Mouse (Mus musculus) spleen, adult 18-20 months (tissue): ENCODE data around the gene Timm10b.

ENCODE experiments used
- DNase-seq, 2 experiments: peaks; one replicate each; pipeline ENCODE4 v3.0.0; 2022; ENCODE audit warnings: mixed read lengths in 2 of 2

Timm10b gene

DNA sequence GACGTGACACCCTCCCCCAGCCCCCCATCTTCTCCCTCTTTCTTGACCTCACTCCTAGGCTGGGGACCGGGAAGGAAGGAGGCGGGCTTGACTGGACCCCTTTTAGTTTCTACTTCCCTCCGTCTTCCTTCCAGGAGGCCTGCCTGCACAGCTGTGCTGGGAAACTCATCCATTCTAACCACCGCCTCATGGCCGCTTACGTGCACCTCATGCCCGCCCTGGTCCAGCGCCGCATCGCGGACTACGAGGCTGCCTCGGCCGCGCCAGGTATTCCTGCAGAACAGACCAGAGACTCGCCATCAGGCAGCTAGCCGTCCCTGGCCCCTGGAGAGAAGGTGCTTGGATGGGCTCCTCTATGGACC, 1.0 kb downstream of the Timm10b start:
- peak in 1 of 2 experiments; percentile 23 for DNase-seq

GRCm38 (mm10) chr7:105641936-105642335, 2.1 kb downstream of the Timm10b start:
- DNase-seq = no peak

DNA sequence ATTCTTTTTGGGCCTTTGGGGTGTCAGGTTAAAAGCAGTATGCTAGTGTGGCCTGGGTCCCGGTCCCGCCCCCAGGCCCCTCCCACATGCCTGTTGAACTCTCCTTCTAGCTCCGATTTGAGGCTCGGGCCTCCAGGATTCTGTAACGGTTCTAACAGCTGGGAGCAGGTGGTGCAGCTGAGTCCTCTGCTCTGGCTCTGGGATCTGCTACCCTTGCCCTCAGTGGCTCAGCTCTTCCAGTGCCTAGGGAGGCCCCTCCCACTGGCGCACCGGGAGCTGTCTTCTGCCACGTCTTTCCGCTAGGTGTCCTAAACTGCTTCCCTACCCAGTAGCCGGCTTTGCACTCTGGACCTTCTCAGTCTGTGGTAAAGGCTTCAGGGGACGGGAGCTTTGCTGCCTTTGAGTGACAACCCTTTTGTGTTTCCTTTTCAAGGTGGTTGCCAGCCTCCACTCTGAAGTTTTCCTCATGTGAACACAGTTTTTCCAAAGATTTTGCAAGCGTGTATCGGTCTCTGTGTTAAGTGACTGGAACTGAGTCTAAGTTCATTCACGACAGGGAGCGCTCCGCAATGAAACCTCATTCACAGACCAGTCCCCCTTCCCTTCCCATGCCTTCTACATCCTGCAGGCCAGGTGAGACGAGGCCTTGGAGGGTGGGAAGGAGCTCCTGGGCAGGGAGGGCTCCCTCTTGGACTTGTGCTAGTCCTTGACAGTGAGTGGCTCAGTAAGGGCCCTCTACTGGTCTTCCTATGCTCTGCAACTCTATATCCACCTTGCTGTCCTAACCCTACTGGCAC, 11.0 kb downstream of the Timm10b start, which contains the start of gene Dnhd1:
Dnhd1 (plus strand) TSS at position 189 of the 797 bp plus-strand sequence.
- peak; percentile 29 to 53 for DNase-seq

GRCm38 (mm10) chr7:105685541-105686197, 45.8 kb downstream of the Timm10b start:
- no peak for DNase-seq

DNA sequence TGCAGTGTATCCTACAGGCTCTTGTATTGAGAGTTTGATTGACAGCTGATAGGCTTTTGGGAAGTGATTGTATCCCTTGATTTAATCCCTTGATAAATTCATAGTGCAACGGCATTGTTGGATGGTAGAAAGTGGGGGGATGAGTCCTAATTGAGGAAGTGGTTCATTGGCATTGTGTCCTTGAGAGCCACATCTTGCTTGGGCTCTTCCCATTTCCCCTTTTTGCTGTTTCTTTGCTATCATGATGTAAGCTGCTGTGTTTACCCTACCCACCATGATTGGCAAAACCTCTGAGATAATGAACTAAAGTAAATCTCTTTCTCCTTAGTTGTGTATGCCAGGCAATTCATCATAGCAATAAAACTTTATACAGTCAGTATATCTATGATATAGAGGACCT, 51.0 kb downstream of the Timm10b start:
- DNase-seq = no peak
